Mouse (Mus musculus) embryo, embryonic 10.5 days (tissue): Measurements from ENCODE around the gene Epb41l2.
A peak's percentile ranks its signal among the peaks of the same experiment; 100 is the strongest.

Experiments used
- DNase-seq: peaks from one replicate; pipeline ENCODE4 v3.0.0-alpha.2; 2015; ENCODE audit warnings: low spot score

Gene Epb41l2

GRCm38 (mm10) chr10:25365708-25366107 lies 6.1 kb downstream of the Epb41l2 start:
- no peak for DNase-seq

GRCm38 (mm10) chr10:25366691-25367090 lies 7.1 kb downstream of the Epb41l2 start:
- no peak for DNase-seq

GRCm38 (mm10) chr10:25368928-25369327 lies 9.3 kb downstream of the Epb41l2 start:
- no peak for DNase-seq

GRCm38 (mm10) chr10:25369691-25370090 lies 10.1 kb downstream of the Epb41l2 start:
- no peak for DNase-seq

- no peak for DNase-seq
Measured at GRCm38 (mm10) chr10:25371336-25371735, 11.7 kb downstream of the Epb41l2 start.

GRCm38 (mm10) chr10:25371915-25372371 lies 12.3 kb downstream of the Epb41l2 start:
- DNase-seq, result peak; percentile 52

- peak; percentile 72 for DNase-seq
Measured at GRCm38 (mm10) chr10:25372510-25373148, 13.0 kb downstream of the Epb41l2 start.

GRCm38 (mm10) chr10:25375036-25375435 lies 15.4 kb downstream of the Epb41l2 start:
- DNase-seq, result no peak

GRCm38 (mm10) chr10:25380746-25381481 lies 21.3 kb downstream of the Epb41l2 start:
- no peak for DNase-seq

GRCm38 (mm10) chr10:25381951-25382350 lies 22.4 kb downstream of the Epb41l2 start:
- peak; percentile 69 for DNase-seq

- no peak for DNase-seq
Measured at GRCm38 (mm10) chr10:25383171-25383570, 23.6 kb downstream of the Epb41l2 start.

- DNase-seq, result no peak
Measured at GRCm38 (mm10) chr10:25384391-25384790, 24.8 kb downstream of the Epb41l2 start.

- peak; percentile 44 for DNase-seq
Measured at GRCm38 (mm10) chr10:25385811-25386580, 26.4 kb downstream of the Epb41l2 start.

- no peak for DNase-seq
Measured at GRCm38 (mm10) chr10:25386868-25387267, 27.3 kb downstream of the Epb41l2 start.

- DNase-seq, result no peak
Measured at GRCm38 (mm10) chr10:25387268-25387667, 27.7 kb downstream of the Epb41l2 start.

- DNase-seq, result no peak
Measured at GRCm38 (mm10) chr10:25392786-25393185, 33.2 kb downstream of the Epb41l2 start.

- no peak for DNase-seq
Measured at GRCm38 (mm10) chr10:25393721-25394120, 34.1 kb downstream of the Epb41l2 start.

- no peak for DNase-seq
Measured at GRCm38 (mm10) chr10:25395236-25395886, 35.8 kb downstream of the Epb41l2 start.

GRCm38 (mm10) chr10:25396859-25397258 lies 37.3 kb downstream of the Epb41l2 start:
- no peak for DNase-seq

GRCm38 (mm10) chr10:25397767-25398690 lies 38.4 kb downstream of the Epb41l2 start:
- DNase-seq, result no peak

GRCm38 (mm10) chr10:25399016-25399415 lies 39.4 kb downstream of the Epb41l2 start:
- DNase-seq, result no peak
